Mouse (Mus musculus): ENCODE results near the gene Pacrg.

Gene Pacrg

DNA sequence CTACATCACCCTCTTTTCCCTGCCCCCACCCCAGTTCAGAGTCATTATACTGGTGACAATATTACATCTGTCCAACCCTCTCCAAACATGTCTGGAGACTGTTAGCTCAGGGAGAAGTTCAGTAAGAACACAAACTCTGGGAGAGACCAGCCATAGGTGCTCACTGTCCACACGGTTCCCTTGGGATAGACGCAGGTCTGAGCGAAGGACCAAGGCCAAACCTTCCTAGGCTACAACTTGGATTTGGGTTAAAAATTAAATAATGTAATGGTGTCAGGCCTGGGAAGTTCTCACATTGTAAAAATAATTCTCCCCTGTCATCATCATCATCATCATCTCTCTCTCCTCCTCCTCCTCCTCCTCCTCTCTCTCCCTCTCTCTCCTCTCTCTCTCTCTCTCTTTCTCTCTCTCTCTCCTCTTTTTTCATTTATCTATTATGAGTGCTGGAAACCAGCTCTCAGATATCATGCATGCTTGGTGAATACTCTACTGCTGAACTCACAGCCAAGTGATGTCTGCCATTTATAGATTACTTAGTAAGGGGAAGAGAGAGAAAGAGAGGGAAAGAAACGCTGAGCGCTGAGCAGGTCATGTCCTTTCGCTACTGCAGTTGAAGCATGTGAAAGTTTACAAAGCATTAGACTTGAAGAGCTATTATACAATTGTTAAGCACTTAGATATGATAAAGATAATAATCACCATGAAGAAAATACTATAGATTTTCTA lies 215.2 kb downstream of the Pacrg start:
- no peak for DNase-seq (ENCODE audit: low spot score in 2 of 2)

DNA sequence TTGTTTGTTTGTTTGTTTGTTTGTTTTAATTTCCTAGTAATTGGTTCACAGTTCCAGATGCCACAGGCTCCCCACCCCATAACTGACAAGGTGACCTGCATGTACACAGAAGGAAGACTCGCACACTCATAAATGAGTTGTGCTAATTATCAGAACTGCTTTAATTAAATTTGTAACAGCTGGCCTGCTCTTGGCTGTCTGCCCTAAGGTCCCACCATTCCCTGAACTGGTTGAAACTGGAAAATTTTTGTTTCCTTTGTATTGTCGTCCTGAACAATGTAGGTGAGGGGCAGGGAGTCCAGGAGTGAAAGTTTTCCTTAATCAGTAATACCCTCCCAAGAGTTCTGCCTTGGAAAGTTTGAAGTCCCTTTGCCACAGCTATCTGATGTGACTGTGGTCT lies 219.5 kb downstream of the Pacrg start:
- DNase-seq (ENCODE audit: low spot score in 2 of 2) = no peak

DNA sequence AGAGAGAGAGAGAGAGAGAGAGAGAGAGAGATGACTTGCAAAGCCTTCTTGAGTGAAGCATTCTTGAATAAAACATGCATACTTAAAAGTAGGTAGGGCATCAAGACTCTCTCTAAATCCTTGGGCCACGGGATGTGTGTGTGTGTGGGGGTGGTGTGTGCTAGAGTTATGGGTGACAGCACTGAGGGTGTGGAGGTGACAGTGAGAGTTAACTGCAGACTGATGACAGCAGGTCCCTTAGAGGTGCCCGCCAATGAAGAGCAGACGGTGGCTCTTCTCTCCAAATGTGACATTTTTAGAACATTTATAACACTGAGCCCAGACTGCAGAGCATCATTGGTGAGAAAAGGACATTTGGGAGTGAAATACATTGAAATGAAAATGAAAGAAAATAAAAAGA lies 220.2 kb downstream of the Pacrg start:
- no peak for DNase-seq (ENCODE audit: low spot score in 2 of 2)

DNA sequence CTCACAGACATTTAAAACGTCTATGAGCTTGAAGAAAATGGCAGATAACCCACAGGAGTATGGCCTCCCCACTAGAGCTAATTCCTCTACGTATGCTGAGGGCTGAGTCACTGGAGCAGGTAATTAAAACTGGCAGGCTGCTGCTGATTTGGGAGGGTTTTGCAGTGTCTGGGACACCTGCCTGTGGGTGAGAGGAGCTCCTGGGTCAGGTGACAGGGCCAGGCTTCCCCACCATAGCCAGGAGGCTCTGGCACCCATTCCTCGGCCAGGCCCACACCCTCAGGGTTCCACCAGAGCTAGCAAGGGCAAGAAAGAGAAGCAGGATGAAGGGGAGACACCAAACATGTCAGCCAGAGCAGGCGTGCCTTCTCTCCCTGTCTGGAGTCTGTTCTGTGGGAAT lies 222.5 kb downstream of the Pacrg start:
- DNase-seq (ENCODE audit: low spot score in 2 of 2) = no peak

DNA sequence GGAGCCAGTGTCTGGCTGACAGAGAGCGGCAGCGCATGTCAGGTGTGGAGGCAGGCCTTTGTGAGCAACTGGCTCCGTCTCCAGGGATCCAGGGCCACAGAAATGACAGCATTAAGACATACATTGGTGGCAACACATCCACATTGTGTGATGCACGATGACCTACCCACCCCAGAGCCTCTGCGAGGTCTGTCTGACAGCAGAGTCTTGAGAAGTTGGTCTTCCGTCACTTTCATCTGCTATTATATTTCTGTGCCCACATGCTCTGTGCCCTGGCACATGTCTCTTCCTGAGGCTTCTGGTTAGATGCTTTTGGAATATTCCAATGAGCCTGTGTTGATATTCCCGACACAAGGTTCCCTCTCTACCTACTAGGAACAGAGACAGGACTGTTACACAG lies 224.5 kb downstream of the Pacrg start:
- no peak for DNase-seq (ENCODE audit: low spot score in 2 of 2)

DNA sequence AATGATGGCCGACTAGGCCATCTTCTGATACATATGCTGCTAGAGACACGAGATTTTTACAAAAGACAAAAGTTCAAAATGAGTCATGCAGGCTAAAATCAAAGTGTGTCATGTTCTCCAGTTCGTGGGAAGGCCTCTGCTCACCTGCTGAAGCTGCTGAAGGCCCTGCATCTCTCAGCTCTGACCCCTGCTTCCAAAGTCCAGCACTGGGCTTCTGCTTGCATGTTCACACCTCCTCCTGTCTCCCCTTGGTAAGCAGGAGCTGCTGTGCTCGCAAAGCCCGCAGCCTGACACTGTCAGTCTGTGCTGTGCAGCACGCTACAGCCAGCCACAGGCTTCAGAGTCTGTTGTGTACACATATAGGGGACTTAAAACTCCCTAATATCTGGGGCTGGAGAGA lies 225.4 kb downstream of the Pacrg start:
- DNase-seq (ENCODE audit: low spot score in 2 of 2) = no peak

DNA sequence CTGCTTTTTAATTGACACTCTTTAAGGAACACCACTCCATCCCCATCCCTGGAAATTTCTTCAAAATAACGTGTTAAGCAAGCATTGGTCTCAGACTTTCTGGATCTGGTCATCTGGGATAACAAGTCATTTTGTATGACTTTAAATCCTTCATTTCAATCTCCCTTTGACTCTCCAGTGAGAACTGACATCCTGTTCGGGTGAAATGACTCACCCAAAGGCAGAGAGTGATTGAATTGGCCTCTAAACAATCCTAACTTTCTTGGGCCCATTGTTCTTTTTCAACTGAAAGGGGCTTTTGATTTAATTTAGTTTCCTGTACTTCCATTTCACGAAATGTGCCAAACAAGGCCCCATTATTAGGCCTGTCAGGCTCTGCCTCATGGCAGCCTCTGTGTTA lies 228.5 kb downstream of the Pacrg start:
- no peak for DNase-seq (ENCODE audit: low spot score in 2 of 2)

DNA sequence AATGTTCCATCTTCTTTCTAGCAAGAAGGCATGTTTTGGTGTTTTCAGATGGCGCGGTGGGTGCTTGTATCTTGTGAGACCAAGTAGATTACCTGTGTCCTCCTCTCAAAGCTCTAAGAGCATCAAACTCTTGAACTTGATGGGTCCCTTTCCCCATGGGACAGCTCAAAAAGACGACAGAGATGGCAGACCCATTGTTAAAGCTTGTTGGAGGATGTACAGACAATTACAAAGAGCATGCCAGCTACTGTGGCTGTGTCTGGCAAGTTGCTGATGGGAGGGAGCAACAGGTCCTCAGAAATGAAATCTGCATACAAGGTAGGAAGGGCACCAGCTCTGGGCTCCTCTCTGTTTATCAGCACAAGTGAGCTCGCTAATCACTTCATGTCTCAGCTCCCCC lies 232.0 kb downstream of the Pacrg start:
- no peak for DNase-seq (ENCODE audit: low spot score in 2 of 2)

DNA sequence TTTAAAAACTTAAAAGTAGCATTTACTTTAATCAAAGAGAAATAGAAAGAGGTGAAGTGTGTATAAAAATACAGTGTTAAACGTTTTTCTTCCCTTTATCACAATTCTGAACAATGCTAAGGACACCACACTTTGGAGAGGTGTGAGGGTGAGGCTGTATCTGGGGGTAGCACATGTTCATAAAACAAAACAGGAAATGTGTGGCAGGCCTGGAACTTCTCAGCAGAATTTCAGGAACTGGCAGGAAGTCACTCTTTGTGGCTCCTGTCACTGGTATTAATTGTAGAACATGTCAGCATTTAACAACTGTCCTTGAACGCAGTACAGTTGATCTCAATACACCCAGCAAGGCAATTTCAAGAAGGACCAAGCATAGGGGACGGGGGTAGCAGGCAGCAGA lies 234.0 kb downstream of the Pacrg start:
- no peak for DNase-seq (ENCODE audit: low spot score in 2 of 2)

DNA sequence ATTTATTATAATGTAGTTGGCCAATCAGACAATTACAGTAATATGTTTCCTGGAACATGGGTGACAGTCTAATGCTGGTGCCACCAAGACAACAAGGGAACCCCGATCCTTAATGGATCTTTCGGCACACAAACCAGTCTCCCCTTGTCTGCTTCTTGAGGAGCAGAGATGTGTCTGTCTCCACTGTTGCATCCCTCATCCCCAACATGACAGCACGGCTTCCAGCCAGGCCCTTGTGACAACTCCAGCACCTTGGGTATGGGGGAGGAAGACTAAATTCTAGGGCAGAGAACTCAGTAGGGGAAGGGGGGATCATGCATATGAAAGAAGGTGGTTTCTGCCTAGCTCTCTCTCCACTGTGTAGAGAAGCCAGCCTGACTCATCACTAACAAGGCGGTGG lies 242.4 kb downstream of the Pacrg start:
- no peak for DNase-seq (ENCODE audit: low spot score in 2 of 2)

DNA sequence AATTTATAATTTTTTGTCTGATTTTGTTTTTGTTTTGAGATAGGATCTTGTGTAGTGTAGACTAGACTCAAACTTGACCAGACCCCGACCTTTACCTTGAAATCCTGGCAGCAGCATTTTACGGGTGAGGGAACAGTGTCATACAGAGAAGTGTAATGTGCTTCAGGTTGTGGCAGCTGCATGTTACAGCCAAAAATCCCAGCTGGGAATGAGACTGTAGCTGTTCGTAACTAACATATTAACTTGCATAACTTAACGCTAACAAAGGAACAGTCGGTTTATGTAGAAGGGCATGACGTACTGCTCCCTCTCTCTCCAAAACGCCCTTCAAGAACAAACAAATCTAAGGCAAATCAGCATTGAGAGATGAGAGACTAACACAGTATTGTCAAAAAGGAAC lies 250.5 kb downstream of the Pacrg start:
- no peak for DNase-seq (ENCODE audit: low spot score in 2 of 2)

DNA sequence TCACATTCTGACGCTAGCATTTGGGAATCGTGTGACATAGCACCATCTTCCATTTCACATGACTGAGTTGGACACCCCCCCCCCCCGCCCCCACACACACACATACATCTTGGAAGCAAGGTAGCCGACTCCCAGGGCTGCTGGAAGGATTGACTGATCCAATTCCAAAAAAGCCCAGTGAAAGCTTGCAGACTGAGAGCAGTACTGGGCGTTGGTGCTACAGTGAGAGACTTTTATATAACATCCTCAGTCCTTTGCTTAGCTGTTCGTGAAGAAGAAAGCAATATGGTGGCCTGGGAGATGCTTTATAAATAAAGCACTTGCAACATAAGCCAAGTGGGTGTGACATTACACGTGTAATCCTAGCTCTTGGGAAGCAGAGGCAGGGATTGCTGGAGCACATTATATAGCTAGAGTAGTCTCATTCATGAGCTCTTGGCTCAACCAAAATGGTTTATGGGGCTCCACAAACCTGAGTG lies 251.2 kb downstream of the Pacrg start:
- DNase-seq (ENCODE audit: low spot score in 2 of 2) = no peak

DNA sequence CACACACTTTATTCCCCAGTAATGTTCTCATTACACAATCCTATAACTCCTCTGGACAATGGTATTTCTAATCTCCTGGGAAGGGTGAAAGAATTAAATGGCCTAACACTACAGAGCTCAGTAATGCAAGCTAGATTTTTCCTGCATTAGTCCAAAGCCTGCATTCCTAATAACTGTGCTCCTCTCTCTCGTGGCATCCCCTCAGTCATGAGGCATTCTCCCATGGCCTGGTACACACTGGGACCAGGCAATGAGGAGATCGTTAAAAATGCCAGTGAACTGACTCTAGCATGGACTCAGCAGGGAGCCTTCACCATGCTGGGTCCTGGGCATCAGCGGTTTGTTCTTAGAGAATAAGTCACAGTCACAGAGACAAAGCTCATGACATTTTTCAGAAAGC lies 256.8 kb downstream of the Pacrg start:
- no peak for DNase-seq (ENCODE audit: low spot score in 2 of 2)

DNA sequence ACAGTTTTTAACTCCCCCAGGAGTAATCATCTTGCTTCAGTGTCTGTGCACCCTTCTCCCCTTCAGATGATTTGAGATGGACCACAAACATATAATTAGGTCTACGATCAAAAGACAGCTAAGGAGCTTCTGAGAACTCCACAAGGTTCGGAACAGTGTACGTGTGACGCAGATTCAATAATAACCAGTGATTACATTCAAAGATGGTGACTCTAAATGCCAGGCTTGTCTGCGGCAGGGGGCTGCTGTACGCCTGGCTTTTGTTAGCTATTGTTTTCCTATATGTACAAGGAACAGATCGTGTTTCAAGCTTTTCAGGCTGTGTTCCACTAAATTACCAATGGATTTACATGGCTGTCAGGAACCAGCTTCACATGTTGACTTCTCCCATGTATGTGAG lies 264.8 kb downstream of the Pacrg start:
- no peak for DNase-seq (ENCODE audit: low spot score in 2 of 2)

DNA sequence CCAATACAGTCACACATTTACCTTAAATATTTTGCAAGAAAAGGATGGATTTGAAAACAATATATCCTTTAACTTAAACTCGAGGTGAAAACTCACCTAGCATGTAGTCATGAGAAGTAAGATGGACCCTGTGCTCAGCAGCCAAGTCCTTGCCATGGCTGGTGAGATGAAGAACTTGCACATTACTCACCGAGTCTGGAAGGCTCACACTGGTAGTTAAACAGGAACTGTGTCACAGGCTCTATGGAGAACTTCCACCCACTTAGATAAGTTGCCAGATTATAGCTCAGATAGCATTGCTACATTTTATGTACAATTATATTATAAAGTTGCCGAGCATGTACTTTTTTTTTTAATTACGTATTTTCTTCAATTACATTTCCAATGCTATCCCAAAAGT lies 267.7 kb downstream of the Pacrg start:
- DNase-seq (ENCODE audit: low spot score in 2 of 2) = no peak

DNA sequence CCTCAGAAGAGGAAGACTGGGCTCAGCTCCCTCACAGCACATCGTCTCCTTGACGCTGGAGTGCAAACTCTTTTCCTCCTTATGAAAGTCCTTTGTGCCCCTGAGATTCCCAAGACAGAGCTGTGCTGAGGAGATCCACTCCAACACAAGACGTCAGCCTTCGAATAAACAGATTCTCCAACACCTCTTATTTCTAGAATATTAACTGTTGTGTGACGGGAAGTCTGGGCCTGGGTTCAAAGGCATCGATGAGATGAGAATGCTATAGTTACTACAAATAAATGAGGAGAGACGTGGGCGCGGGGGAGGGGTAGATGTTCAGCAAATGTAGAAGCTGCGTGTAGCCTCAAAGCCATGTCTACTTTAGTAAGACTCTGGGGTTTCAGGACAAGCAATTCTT lies 270.8 kb downstream of the Pacrg start:
- DNase-seq (ENCODE audit: low spot score in 2 of 2) = no peak

DNA sequence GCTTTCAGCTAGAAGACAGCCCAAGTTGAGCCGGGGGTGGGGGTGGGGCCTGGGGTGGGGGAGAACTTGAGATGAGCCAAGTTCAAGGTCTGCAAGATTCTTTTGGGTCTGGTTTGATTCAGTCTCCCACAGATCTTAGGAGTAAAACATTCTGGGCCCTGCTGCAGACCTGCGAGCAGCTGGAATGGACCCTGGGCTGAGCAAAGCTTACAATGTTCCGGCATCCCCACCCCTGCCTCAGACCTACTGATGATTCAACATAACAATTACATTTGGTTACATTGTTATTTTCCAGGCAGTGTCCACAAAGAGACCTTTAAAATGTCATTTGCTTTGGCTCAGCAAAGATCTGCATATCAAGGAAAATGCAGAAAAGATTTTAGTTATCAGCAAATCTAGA lies 272.7 kb downstream of the Pacrg start:
- no peak for DNase-seq (ENCODE audit: low spot score in 2 of 2)

DNA sequence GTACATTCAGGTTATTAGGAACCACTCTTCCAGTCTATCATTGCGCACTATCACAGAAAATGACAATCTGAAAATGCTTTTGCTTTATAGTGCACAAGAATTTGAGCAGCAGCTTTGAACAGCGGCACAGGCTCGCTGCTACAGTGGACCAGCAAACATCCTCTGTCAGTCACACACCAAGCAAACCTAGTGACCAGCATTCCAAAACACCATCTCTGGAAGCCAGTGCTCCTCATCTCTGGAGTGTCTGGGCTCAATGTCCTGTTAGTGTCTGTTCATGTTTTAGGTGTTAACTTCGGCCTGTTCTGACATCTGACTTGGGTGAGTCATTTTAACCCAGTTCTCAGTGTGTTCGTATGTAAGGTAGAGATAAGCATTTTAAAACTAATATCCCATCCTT lies 275.9 kb downstream of the Pacrg start:
- no peak for DNase-seq (ENCODE audit: low spot score in 2 of 2)

DNA sequence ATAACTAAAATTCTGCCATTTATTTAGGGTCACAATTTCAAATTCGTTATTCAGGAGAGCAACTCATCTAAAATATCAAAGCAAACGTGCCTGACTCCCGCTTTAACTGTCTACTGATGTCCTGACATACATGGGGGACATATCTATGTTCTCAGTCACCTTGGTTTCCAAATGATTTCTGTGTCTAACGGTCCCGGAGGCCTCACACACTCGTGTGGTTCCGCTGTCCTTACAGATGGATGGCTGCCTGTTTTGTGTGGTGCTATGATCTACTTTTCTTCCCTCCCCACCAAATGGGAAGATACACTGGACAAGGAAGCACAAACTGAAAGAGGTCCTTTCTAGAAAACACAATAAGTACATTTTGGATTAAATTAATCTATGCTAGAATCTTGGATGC lies 277.2 kb downstream of the Pacrg start:
- DNase-seq (ENCODE audit: low spot score in 2 of 2) = no peak

DNA sequence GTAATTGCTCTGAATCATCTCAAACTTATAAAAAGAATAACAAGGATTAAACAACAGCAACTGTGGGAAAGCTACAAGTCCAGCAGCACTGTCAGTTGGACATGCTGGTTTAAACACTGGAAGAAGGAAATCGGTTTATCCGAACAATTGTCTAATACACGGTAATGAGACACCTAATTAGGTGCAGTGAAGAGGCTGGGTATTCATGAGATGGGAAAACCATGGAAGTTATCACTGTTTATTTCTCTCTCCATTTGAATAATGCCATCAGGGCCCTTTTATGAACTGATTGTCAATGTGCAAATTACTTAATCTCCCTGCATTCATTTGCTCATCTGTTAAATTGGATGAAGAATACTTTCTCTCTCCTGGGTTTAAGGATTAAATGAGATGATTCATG lies 280.1 kb downstream of the Pacrg start:
- DNase-seq (ENCODE audit: low spot score in 2 of 2) = no peak

DNA sequence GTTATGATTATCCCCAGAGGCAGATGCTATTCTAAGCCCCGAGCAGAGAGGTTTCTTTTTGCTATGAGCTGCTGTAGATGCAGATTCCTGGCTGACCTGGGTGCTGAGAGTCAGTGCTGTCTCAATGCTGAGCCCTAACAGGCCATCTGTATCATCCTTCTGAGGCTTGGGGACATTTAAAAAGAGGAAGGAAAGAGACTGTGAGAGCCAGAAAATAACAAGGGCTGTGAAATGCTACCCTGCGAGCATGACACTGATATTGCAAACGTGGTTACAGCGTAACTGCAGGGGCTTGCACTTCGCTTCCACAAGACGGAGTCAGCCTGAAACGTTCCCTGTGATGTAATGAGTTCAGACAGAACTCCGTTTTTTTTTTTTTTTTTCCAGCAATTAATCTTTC lies 281.4 kb downstream of the Pacrg start:
- no peak for DNase-seq (ENCODE audit: low spot score in 2 of 2)

DNA sequence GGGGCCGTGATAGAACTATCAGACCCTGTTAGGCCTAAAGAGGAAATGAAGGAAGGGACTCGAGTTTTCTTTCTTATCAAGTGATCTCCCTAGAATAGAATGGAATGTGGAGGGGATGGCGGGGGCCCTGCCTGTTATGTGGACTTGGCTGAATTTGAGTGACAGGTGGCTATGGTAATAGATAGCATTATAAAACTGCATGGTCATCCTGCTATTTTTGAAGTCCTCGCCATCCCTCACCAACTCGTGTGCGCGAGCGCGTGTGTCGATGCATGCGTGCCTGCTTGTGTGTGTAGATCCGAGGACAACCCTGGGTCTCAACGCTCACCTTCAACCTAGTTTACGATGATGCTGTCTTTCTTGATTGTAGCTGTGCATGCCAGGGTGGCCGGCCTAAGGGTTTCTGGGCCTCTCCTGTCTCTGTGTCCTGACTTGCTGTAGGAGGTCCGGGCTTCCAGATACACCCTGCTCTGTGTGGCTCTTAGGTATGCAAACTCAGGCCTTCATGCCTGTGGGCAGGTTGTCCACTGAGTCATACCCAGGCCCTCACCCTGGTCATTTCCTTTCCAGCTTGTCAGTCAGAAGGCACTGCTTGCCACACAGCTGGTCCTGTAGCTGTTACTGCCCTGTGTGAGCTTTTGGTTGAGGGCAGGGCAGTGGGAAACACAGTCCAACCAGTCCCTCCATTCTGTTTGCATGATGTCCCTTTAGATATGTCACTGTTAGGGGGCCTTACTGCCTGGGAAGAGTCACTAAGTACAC lies 287.6 kb downstream of the Pacrg start:
- no peak for DNase-seq (ENCODE audit: low spot score in 2 of 2)

DNA sequence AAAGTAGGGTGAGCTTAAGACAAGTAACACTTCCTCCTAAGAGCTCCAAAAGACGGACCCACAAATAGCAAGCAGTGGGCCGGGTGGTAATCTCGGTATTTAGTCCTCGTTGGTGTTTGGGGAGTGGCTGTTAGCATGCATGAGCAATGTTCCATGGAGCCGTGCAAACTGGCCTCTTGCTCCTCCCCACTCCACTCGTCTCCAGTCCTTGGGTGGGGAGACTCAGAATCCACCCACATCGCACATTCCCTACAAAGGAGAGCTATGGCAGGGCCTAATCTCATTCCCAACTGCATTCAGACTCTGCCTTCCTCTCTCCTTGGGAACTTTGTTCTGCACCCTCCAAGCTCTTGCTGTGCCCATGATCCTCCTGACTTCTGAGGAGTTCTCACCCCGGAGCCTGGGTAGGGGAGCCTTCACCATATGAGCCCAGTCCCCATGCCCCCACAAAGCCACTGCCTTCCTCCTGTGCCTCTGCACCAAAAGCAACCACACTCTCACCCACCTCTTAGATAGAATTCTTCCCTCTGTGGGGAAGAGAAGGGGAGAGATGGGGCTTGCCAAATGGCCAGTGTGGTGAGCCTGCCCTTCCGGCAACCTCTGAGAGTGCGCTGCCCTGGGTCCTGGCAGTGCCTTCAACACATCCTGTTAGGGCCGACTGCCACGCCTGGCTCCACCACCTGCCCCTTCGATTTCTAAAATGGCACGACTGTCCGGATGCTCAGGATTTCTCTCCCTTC lies 289.2 kb downstream of the Pacrg start:
- DNase-seq (ENCODE audit: low spot score in 2 of 2) = no peak
